Mouse (Mus musculus): ENCODE measurements around the gene Gm6993. TPM values are rescaled to one million over a fixed set of nuclear protein-coding genes. Genes with fewer than 3 reads are reported as not detected.

The Gm6993 gene
- polyA plus RNA-seq, 1 experiment from 2014 or later, result not detected

DNA sequence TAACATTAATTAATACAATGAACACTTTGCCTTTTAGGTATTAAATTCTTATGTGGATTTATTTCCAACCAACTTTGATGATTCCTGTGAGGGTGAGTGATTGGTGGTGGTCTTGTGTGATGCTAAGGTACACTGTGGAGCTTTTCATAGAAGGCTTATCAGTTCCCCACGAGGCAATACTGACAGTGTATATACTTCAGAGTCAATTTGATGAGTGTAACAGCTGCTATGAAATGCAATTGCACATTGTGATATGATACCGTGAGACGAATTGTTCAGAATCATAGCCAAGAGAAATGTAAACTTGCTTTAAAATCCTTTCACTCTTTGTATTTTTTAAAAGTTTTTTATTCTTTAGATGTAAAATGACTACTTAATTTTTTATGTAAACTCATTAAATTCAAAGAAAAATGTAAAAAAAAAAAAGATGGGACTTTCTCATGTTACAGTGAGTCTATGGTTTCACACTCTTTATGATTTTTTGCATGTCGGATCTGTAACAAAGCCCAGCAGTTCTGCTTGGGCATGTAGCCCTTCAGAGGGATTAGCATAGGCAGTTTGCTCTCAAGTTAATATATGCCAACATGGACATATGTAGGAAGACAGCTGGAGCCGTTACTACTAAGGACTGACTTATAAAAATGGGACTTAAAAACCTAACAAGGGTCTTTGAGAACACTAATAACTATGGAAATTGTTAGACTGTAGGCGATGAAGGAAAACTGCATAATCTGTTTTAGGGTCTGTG lies 1.2 kb downstream of the Gm6993 start:
- no peak overlapping the region for H3K9ac ChIP-seq
- WGBS, result 76% methylated on average over 6 of the region's 6 CpGs
- H3K9me3 ChIP-seq (replicated peaks), result no peaks in the 10 kb centered on the region
- no peaks in the 10 kb centered on the region for H3K36me3 ChIP-seq
- H3K4me1 ChIP-seq (replicated peaks), result peaks cover 16% of the 10 kb centered on the region
- ATAC-seq (ENCODE audit: insufficient number of reproducible peaks, low FRiP score), result no peak
- H3K4me2 ChIP-seq, result no peak overlapping the region
- H3K4me3 ChIP-seq, result no peak overlapping the region
- no peak overlapping the region for H3K27ac ChIP-seq (ENCODE audit: poor library complexity, severe bottlenecking)
- no peaks in the 10 kb centered on the region for H3K27me3 ChIP-seq (replicated peaks)

DNA sequence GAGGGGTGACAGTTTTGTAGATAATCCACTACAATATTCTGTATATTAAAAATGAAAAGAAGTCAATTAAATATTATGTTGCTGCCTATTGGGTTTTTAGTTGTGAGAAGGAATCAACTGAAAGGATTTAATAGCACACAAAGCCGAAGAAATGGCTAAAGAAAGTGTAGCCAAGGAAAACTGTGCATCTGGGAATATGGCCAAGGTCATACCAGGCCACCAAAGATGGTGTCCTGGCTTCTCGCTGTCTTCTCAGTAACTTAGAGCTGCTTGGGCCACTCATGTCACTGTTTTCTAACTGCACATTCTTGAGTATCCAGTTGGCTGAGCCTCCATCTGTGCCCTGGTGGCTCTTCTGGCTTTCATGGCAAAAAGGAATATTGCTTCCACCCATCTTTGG lies 3.4 kb downstream of the Gm6993 start:
- Histone ChIP-seq H3K27me3 (replicated peaks) (no peaks in the 10 kb centered on the region), H3K9ac (no peak overlapping the region), H3K4me2 (no peak overlapping the region), H3K36me3 (no peaks in the 10 kb centered on the region), H3K4me3 (no peak overlapping the region), H3K9me3 (replicated peaks) (no peaks in the 10 kb centered on the region), H3K4me1 (replicated peaks) (peaks cover 18% of the 10 kb centered on the region), H3K27ac (ENCODE audit: poor library complexity, severe bottlenecking) (no peak overlapping the region)
- WGBS, result 62% methylated on average over 2 of the region's 2 CpGs
- no peak for ATAC-seq (ENCODE audit: insufficient number of reproducible peaks, low FRiP score)

DNA sequence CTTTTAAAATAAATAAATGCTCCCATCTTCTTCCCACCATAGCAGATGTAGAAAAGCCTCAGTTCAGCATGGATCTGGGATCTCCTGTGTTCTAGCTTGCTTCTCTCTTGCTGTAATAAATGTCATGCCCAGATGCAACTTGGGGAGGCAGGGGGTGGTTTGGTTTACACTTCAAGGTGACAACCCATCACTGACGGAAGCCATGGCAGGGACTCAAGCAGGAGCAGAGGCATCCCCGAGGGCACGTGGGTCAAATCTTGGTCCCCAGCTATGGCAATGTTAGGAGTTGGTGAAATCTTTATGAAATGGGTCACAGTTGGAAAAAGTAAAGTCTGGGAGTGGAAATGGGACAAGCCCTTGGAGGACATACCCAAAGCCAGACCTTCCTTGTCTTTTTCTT lies 4.1 kb downstream of the Gm6993 start:
- no peak for ATAC-seq (ENCODE audit: insufficient number of reproducible peaks, low FRiP score)
- Histone ChIP-seq H3K27ac (ENCODE audit: poor library complexity, severe bottlenecking) (no peak overlapping the region), H3K36me3 (no peaks in the 10 kb centered on the region), H3K9me3 (replicated peaks) (no peaks in the 10 kb centered on the region), H3K27me3 (replicated peaks) (no peaks in the 10 kb centered on the region), H3K4me2 (no peak overlapping the region), H3K4me1 (replicated peaks) (peaks cover 19% of the 10 kb centered on the region), H3K4me3 (no peak overlapping the region), H3K9ac (no peak overlapping the region)
- 79% methylated on average over 3 of the region's 3 CpGs for WGBS

DNA sequence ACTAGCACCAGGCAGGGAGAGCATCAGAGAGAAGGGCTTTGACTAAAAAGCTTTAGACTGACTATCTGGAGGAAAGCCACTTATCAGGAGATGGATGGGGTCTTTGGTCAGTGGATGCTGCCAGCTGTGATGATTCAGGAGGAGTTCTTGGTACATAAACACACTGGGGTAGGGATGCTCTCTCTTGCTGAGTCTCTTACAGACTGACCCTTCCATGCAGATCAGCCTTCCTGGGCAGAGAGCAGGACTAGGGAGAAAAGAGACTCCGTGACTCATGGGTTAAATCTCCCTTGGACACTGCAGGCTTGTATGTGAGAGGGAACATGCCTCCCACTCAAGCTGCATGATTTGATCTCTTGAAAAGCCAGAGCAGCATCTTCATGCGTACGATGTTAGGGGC lies 5.6 kb downstream of the Gm6993 start:
- peaks cover 16% of the 10 kb centered on the region for H3K4me1 ChIP-seq (replicated peaks)
- no peak for ATAC-seq (ENCODE audit: insufficient number of reproducible peaks, low FRiP score)
- no peaks in the 10 kb centered on the region for H3K27me3 ChIP-seq (replicated peaks)
- H3K4me3 ChIP-seq, result no peak overlapping the region
- no peaks in the 10 kb centered on the region for H3K9me3 ChIP-seq (replicated peaks)
- H3K4me2 ChIP-seq, result no peak overlapping the region
- H3K36me3 ChIP-seq, result no peaks in the 10 kb centered on the region
- no peak overlapping the region for H3K9ac ChIP-seq
- WGBS, result 42% methylated on average over 3 of the region's 3 CpGs
- no peak overlapping the region for H3K27ac ChIP-seq (ENCODE audit: poor library complexity, severe bottlenecking)

DNA sequence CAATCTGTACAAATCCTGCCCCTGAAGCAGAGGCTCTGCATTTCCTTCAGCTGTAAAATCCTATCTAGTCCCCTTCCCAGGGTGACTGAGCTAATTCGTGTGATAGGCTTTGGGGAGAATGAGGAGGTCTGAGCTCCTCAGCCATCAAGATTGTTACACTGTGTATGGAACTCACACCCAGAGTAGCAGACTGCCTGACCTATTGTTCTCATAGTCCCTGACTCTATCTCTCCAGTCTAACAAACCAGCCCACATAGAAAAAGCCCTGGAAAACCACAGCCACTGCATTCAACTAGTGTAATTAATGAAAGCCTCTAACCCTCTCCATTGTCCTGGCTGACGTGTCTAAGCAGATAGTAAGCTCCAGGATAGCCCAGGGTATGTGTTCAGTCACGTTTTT lies 6.0 kb downstream of the Gm6993 start:
- no peaks in the 10 kb centered on the region for H3K9me3 ChIP-seq (replicated peaks)
- H3K9ac ChIP-seq, result no peak overlapping the region
- H3K4me2 ChIP-seq, result no peak overlapping the region
- no peaks in the 10 kb centered on the region for H3K36me3 ChIP-seq
- no peak overlapping the region for H3K4me3 ChIP-seq
- H3K27ac ChIP-seq (ENCODE audit: poor library complexity, severe bottlenecking), result no peak overlapping the region
- 40% methylated on average over 3 of the region's 3 CpGs for WGBS
- no peak for ATAC-seq (ENCODE audit: insufficient number of reproducible peaks, low FRiP score)
- peaks cover 16% of the 10 kb centered on the region for H3K4me1 ChIP-seq (replicated peaks)
- H3K27me3 ChIP-seq (replicated peaks), result no peaks in the 10 kb centered on the region

DNA sequence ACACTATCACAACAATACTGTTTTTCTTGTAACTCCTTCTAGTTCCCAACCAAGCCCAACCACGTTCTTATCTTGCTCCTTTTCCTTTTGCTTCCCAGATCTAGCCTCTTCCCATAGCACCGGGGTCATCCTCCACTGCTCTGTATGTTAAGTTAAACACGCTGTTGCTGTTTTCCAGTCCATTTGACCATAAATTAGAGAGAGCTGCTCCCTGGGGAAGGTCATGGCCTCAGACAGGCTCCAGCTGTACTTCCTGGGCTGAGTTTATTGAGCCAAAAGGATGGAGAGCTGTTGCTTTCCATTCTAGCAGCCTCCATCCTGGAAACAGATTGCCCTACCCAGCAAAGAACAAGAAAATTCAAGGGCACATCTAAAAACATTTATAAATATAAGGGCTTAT lies 7.6 kb downstream of the Gm6993 start:
- H3K4me3 ChIP-seq, result no peak overlapping the region
- no peak overlapping the region for H3K4me2 ChIP-seq
- no peaks in the 10 kb centered on the region for H3K36me3 ChIP-seq
- H3K27me3 ChIP-seq (replicated peaks), result no peaks in the 10 kb centered on the region
- H3K27ac ChIP-seq (ENCODE audit: poor library complexity, severe bottlenecking), result no peak overlapping the region
- ATAC-seq (ENCODE audit: insufficient number of reproducible peaks, low FRiP score), result peak; percentile 55; the same call in 1 of the 2 replicates
- peaks cover 25% of the 10 kb centered on the region for H3K4me1 ChIP-seq (replicated peaks)
- no peaks in the 10 kb centered on the region for H3K9me3 ChIP-seq (replicated peaks)
- 41% methylated on average over 3 of the region's 3 CpGs for WGBS
- H3K9ac ChIP-seq, result no peak overlapping the region

DNA sequence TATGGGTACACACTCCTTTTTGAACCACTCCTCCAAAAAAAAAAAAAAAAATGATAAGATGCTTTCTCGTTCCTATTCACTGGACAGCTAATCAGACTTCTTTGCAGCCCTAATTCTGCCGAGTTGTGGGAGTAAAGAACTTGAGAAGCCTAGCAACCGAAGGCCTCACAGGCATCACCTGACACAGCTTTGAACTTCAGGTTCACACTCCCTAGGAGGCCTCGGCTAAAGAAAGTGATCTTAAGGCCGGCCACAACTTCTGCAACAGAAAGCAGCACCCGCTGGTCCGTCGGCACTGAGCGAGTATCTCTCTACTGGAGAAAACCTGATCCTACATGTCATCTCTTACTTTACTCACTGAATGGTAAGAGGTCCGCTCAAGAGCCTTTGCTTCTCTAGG lies 8.1 kb downstream of the Gm6993 start:
- no peaks in the 10 kb centered on the region for H3K27me3 ChIP-seq (replicated peaks)
- no peak overlapping the region for H3K4me3 ChIP-seq
- no peaks in the 10 kb centered on the region for H3K36me3 ChIP-seq
- no peaks in the 10 kb centered on the region for H3K9me3 ChIP-seq (replicated peaks)
- peaks cover 25% of the 10 kb centered on the region for H3K4me1 ChIP-seq (replicated peaks)
- H3K27ac ChIP-seq (ENCODE audit: poor library complexity, severe bottlenecking), result no peak overlapping the region
- no peak overlapping the region for H3K9ac ChIP-seq
- peak overlapping the region; percentile 19; the same call in 1 of the 2 replicates for H3K4me2 ChIP-seq
- ATAC-seq (ENCODE audit: insufficient number of reproducible peaks, low FRiP score), result no peak
- WGBS, result 18% methylated on average over 10 of the region's 10 CpGs

DNA sequence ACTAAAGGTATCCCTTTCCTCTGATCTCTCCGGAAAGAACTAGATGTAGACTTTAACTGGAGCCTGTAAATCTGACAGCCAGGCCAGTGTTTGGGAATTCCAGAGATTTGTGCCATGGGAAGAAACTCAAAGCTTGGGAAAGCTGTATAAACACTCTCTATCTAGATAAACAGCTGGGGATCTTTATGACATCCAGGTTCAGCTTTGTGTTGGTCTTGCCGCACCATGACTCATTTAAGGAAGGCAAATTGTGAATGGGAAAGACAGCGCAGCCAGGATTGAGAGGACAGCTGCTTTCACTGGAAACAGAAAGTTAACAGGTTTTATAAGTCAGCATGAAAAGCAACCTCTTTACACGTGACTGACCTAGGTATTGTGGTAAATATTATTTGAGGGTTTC lies 11.7 kb downstream of the Gm6993 start:
- Histone ChIP-seq H3K27ac (ENCODE audit: poor library complexity, severe bottlenecking) (no peak overlapping the region), H3K9ac (no peak overlapping the region), H3K9me3 (replicated peaks) (no peaks in the 10 kb centered on the region), H3K36me3 (no peaks in the 10 kb centered on the region), H3K4me1 (replicated peaks) (peaks cover 20% of the 10 kb centered on the region), H3K27me3 (replicated peaks) (no peaks in the 10 kb centered on the region), H3K4me3 (no peak overlapping the region), H3K4me2 (no peak overlapping the region)
- ATAC-seq (ENCODE audit: insufficient number of reproducible peaks, low FRiP score), result peak; percentile 17; the same call in 1 of the 2 replicates
- WGBS, result 41% methylated on average over 4 of the region's 4 CpGs

DNA sequence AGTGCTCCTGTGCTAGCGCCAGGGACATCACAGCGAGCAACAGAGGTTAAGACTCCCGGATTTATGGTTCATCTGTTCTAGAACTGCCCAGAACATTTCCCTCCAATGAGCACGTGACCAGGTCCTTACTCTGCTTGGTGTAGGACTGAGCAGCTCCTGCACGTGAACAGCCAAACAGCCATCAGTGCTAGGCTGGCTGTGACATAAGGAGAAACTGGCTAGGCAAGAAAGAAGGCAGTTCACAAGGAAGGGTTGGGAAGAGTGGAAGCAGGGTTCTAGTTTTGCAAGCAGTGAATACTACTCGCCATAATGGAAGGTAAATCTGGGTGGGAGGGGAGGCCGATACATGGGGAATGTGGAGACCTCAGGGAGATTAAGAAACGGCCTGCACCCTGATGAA lies 14.4 kb downstream of the Gm6993 start:
- H3K4me1 ChIP-seq (replicated peaks), result peaks cover 9% of the 10 kb centered on the region
- no peak overlapping the region for H3K4me2 ChIP-seq
- no peak overlapping the region for H3K4me3 ChIP-seq
- WGBS, result 67% methylated on average over 8 of the region's 8 CpGs
- H3K27me3 ChIP-seq (replicated peaks), result no peaks in the 10 kb centered on the region
- no peaks in the 10 kb centered on the region for H3K9me3 ChIP-seq (replicated peaks)
- ATAC-seq (ENCODE audit: insufficient number of reproducible peaks, low FRiP score), result no peak
- no peak overlapping the region for H3K27ac ChIP-seq (ENCODE audit: poor library complexity, severe bottlenecking)
- H3K36me3 ChIP-seq, result no peaks in the 10 kb centered on the region
- no peak overlapping the region for H3K9ac ChIP-seq

DNA sequence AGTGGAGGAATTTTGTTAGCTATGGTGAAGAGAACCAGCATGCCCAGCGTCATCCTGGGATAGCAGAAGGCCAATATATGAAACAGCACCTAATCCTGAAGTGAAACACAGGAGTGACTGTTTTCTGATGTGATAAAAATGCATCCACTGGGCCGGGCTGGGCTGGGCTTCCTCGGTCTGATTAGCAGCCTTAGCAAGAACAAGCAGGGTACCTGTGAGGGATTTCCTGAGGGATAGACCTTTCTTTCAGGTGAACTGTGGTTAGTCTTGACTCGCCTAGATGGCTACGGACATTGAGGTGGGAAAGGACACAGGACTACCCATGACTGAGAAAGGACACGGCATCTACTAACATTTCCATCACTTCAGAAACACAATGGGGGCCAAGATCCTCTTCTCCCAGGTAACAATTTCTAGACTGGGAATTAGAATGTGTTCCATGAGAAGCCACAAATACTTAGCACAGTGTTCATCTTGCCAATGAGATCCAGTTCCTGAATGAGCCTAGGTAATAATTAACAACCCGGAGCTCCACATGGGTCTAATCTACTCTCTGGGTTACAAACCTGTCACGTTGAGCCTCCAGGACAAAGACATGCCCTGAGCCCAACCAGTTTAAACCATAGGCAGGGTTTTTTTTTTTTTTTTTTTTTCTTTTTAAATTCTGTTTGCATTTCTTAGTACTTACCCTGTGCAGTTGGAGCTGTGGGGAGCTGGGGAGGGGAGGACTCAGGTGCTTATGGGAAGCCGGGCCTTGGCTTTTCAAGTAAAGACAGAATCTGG lies 15.7 kb downstream of the Gm6993 start:
- Histone ChIP-seq H3K4me1 (replicated peaks) (peaks cover 10% of the 10 kb centered on the region), H3K4me2 (no peak overlapping the region), H3K27me3 (replicated peaks) (no peaks in the 10 kb centered on the region), H3K9me3 (replicated peaks) (no peaks in the 10 kb centered on the region), H3K9ac (no peak overlapping the region), H3K4me3 (no peak overlapping the region), H3K27ac (ENCODE audit: poor library complexity, severe bottlenecking) (no peak overlapping the region), H3K36me3 (no peaks in the 10 kb centered on the region)
- no peak for ATAC-seq (ENCODE audit: insufficient number of reproducible peaks, low FRiP score)
- WGBS, result 70% methylated on average over 9 of the region's 9 CpGs

DNA sequence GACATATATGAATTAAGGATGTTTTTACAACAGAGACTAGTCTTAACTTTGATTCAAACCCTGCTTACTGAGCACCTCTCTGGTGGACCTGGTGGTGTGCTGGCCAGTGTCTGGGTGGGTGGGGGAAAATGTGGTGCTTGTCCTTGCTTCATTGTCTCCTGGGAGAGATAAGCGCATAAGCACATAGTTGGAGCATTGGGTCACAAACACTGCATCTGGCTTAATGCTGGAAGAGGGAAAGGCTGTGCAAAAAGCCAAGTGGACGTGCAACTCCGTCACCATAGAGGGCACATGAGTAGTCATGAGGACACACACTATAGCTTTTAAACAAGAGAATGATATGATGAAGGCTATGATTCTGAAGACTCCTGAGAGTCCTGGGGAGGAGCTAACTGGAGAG lies 21.3 kb downstream of the Gm6993 start:
- H3K9ac ChIP-seq, result no peak overlapping the region
- H3K4me2 ChIP-seq, result no peak overlapping the region; the same call in 1 of the 2 replicates
- peak overlapping the region; percentile 25; the same call in 1 of the 2 replicates for H3K27ac ChIP-seq (ENCODE audit: poor library complexity, severe bottlenecking)
- no peaks in the 10 kb centered on the region for H3K9me3 ChIP-seq (replicated peaks)
- H3K36me3 ChIP-seq, result peaks cover 2% of the 10 kb centered on the region
- H3K4me1 ChIP-seq (replicated peaks), result peaks cover 34% of the 10 kb centered on the region
- no peaks in the 10 kb centered on the region for H3K27me3 ChIP-seq (replicated peaks)
- H3K4me3 ChIP-seq, result no peak overlapping the region
- ATAC-seq (ENCODE audit: insufficient number of reproducible peaks, low FRiP score), result no peak
- 34% methylated on average over 3 of the region's 3 CpGs for WGBS

Data from heart, embryonic 12.5 days (tissue).